Mouse (Mus musculus): ENCODE measurements at regions not wholly inside any gene's neighbourhood (a gene's known extent, or its start where the extent isn't known, plus 50 kb on each side); places are given as distances from the start of the nearest gene placed in this dataset.

GRCm38 (mm10) chr16:68017672-68018071 is 397.0 kb upstream of the Cadm2 start:
- no peak for DNase-seq

- peak; percentile 84 for DNase-seq
Measured at GRCm38 (mm10) chr16:67989671-67990070, 369.0 kb upstream of the Cadm2 start.

DNA sequence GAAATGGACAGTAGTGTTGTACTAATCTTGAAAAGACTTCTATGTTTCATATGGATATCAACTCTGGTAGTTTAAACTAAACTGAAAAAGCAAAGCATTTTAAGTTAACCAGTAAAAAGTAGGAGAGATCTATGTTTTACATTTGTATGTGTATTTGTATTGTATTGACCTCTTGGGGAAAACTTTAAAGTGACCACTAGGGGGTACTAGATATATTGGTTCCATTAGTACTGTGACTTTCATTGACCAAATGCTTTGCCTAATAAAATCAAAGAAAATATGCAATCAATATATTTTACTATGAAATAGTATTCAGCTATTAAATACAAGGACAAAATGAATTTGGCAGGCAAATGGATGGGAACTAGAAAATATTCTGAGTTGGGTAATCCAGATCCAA is 355.9 kb upstream of the Cadm2 start:
- no peak for DNase-seq

DNA sequence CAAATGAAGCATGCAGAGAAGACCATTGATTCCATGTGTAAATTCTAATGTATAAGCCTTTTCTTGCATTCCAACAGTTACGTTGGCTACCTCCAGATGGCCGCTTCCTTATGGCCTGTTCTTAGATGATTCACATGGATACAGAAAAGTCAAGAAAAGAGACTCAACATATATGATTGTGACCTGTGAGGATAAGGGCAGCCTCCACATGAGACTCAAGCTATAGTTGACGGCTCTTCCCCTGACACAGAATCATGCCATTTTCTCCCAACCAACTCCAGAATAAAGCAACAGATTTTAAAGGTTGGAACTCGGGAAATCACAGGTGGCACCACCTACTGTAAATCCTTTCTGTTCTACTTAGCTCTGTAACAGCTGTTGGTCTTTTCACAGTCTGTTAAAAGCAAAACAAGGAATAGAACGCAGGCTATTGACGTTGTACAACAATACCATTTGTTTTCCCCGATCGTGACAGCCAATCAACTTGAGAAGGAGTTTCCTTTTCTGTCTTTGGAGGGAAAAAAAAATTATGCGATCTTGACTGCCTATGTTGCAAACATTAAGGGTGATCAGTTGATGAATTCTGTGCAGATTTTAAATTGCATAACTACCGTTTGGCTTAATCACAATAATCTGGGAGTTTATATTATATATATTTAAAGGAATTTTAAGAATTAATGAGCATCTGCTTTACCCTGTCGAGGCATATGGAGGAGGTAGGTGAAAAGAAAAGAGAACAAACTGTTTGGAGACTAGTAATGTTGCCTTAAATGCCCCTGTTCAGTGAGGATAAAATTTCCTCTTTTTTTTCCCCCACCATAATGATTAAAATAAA is 347.8 kb upstream of the Cadm2 start:
- no peak for DNase-seq

DNA sequence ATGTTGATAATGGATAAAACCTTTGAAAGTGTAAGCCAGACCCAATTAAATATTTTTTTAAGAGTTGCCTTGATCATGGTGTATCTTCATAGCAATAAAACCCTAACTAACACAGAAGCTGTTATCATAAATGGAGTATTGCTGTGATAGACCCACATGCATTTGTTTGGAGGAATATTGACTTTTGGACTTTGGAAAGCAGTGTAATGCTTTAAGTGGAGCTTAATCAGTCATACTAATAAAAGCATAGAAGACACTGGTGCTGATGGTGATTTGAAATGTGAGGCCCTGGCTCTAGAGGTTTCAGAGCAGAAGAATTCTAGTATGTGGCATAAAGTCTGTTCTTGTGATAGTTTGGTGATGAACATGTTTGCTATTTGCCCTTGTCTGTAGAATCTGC is 328.4 kb upstream of the Cadm2 start:
- no peak for DNase-seq

- DNase-seq, result no peak
Measured at GRCm38 (mm10) chr16:67944406-67944805, 323.7 kb upstream of the Cadm2 start.

DNA sequence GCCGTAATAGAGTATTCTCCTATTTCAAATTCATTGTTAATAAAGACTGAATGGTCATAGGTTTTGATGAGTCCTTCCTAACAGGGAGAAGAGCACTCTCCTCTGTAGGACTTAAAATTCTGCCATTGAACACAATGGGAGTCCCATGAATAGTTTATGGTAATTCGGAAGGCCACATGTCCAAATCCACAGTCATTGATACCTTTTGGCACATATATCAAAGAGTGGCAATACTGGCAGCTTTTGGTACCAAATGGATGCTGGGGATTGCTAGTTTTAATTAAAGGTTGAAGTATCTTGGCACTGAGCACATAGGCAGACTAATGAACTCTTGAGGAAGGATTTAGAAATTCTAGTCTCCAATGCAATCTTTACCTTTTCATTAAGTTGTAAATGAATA is 298.5 kb upstream of the Cadm2 start:
- DNase-seq, result no peak

DNA sequence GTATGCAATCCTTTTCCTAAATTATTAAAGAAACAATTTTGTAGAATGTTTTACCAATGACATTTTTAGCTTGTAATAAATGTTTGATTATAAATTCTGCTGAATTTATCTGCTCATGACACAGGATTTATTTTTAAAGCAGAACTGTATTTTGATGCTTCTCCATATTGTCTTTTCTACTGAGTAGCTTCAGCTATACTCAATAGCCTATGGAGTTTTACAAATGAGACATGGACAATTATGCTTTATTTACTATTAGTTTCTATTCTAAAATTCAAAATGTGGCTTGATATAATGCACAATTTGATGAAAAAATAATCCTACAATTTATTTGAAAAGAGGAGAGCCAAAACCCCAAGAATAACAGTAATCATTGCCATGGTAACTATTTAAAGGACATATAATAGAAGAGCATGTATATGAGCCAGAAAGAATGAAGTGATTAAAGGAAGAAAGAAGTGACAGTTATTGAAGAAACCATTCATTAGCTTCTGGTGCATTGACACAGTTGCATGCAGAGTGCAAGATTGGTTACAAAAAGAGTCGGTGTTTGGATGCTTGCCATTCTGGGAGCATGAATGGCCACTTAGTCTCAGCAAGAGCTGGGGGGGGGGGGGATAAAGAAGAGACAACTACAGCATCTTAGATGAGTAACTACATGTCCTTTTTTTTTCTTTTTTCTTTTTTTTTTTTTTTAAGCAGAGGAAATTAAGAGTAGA is 250.8 kb upstream of the Cadm2 start:
- no peak for DNase-seq

DNA sequence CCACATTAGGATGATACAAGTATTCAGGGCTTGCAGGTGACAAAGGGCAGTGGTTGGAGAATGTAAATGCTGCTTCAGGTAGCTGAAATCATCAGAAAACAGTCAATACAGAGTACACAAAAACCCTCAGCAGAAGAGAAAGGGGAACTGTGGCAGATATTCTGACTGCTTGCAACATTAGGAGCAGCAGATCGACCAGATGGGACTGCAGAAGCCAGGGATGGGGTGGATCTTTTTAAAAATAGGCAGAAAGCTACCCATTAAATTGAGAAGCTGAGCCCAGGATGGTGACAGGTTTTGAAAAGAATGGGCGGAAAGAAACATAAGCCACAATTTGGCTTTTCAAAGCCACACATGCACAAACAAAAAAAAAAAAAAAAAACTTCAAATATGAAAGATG is 229.5 kb upstream of the Cadm2 start:
- no peak for DNase-seq

DNA sequence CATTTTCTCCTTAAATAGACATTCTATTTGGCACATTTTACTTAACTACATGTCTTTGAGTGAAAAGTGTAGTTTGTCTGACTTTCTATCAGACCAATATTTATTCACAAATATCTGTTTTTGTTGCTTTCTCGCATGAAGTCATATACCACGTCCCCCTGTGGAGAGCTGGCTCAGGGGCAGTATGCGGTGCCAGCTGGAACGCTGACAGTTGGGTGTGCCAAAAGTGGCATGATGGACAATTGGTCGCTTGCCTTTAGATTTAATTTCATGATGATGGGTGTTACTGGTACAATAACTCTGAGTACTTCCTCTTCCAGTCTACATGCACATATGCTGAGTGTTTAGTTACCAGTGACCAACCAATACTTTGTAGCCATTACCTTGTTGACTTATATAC is 223.8 kb upstream of the Cadm2 start:
- no peak for DNase-seq

GRCm38 (mm10) chr16:67797236-67797635 is 176.5 kb upstream of the Cadm2 start:
- DNase-seq, result no peak

- no peak for DNase-seq
Measured at GRCm38 (mm10) chr16:67776091-67776490, 155.4 kb upstream of the Cadm2 start.

DNA sequence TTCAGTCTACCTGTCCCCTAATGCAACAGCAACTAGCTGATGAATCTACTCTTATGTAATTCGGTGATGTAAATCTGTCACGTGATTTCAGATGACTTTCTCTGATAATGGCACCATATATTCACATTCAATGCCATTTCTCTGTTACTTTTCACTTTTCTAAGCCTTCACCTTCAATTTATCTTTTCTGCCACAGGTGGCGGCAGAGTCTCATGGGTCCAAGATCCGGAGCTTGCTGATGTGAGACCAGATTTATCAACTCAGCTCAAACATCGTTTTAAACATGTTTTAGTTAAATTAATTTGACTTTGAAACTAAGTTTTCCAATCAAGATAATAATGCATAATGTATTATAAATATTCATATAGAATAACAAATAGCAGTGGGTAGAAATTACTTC is 148.4 kb upstream of the Cadm2 start:
- no peak for DNase-seq

- no peak for DNase-seq
Measured at GRCm38 (mm10) chr16:67735398-67735797, 114.7 kb upstream of the Cadm2 start.

DNA sequence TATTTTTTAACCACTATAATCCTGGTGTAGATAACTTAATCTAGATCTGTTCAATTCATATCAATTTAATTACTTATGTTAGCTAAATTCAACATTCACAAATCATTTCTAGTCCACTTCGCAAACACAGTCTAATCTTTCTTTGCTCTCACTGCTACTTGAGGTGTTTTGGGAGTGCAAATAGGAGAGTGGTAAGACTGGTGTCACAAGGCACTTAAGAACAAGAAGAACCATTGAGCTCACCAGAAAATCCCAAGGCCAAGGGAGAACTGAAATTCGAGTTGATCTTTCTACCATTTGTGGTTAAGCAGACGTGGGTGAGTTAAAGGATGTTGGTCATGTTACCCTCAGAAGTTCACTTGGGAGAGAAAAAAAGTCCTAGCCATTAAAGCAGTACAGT is 77.9 kb upstream of the Cadm2 start:
- DNase-seq, result no peak

All from heart, adult 11 months (tissue).